Mouse (Mus musculus) gastrocnemius, adult 8-10 months (tissue): ENCODE measurements around the gene Zfp64. TPM values are rescaled to one million over a fixed set of nuclear protein-coding genes. Genes with fewer than 3 reads are reported as not detected.
"Not testable (repeated sequence)": the region's sequence is repeated elsewhere in the genome, so short reads cannot be mapped to it uniquely, and the experiment has no call there.

Experiments used
- DNase-seq, 2 experiments: peaks; one replicate each; pipeline ENCODE4 v3.0.0; 2022; ENCODE audit warnings: low spot score in 2 of 2
- total RNA-seq, 4 experiments: library from RNA; stranded (reverse); gene quantifications; 2 replicates each; pipeline ENCODE4 v1.2.4; 2022

Gene Zfp64
- total RNA-seq, 4 experiments from 2014 or later: 6.8 to 10.1 (median 7.4) TPM

GRCm38 (mm10) chr2:168853869-168854268, 101.5 kb downstream of the Zfp64 start:
- not testable (repeated sequence) for DNase-seq

- DNase-seq: no peak
These were observed 103.8 kb downstream of the Zfp64 start for GRCm38 (mm10) chr2:168851545-168851944.

- no peak for DNase-seq
These were observed 106.8 kb downstream of the Zfp64 start for GRCm38 (mm10) chr2:168848553-168848952.

GRCm38 (mm10) chr2:168846180-168846720, 109.1 kb downstream of the Zfp64 start:
- no peak for DNase-seq

Other genes with a start within 250 kb of the Zfp64 start
- 10 to 100 TPM; 23.0 to 28.0 (median 26.2) TPM for gene Atp9a, start 213.2 kb downstream of the Zfp64 start, total RNA-seq
- 1 to 10 TPM; 1.3 to 5.7 (median 2.6) TPM for gene Sall4, start 187.6 kb downstream of the Zfp64 start, total RNA-seq